Mouse (Mus musculus) layer of hippocampus, adult 9-11 months (tissue): ENCODE data around the gene Dlg1.

Source experiments
- DNase-seq: peaks from one replicate; pipeline ENCODE4 v3.0.0; 2022

The Dlg1 gene

GRCm38 (mm10) chr16:31865242-31865641 lies 202.0 kb downstream of the Dlg1 start:
- DNase-seq: no peak

GRCm38 (mm10) chr16:31866911-31867310 lies 203.7 kb downstream of the Dlg1 start:
- no peak for DNase-seq

GRCm38 (mm10) chr16:31867736-31868135 lies 204.5 kb downstream of the Dlg1 start:
- no peak for DNase-seq

GRCm38 (mm10) chr16:31873721-31874120 lies 210.5 kb downstream of the Dlg1 start:
- no peak for DNase-seq

- no peak for DNase-seq
Measured at GRCm38 (mm10) chr16:31875391-31875790, 212.1 kb downstream of the Dlg1 start.

- DNase-seq: peak; percentile 82
Measured at GRCm38 (mm10) chr16:31876386-31876785, 213.1 kb downstream of the Dlg1 start.

- DNase-seq: no peak
Measured at GRCm38 (mm10) chr16:31878052-31878451, 214.8 kb downstream of the Dlg1 start.

GRCm38 (mm10) chr16:31878573-31879257 lies 215.5 kb downstream of the Dlg1 start, which contains the start of gene Meltf:
Gene Meltf, plus strand, starts transcription at chr16:31878810.
- DNase-seq: no peak

GRCm38 (mm10) chr16:31880146-31880840 lies 217.1 kb downstream of the Dlg1 start:
- no peak for DNase-seq

GRCm38 (mm10) chr16:31882381-31882908 lies 219.2 kb downstream of the Dlg1 start:
- no peak for DNase-seq

- no peak for DNase-seq
Measured at GRCm38 (mm10) chr16:31883302-31883701, 220.1 kb downstream of the Dlg1 start.

GRCm38 (mm10) chr16:31883902-31884301 lies 220.7 kb downstream of the Dlg1 start:
- DNase-seq: no peak

- DNase-seq: no peak
Measured at GRCm38 (mm10) chr16:31890907-31891306, 227.7 kb downstream of the Dlg1 start.

GRCm38 (mm10) chr16:31893396-31894141 lies 230.3 kb downstream of the Dlg1 start:
- DNase-seq: no peak

- peak; percentile 74 for DNase-seq
Measured at GRCm38 (mm10) chr16:31896971-31897774, 233.9 kb downstream of the Dlg1 start.

- DNase-seq: peak; percentile 92
Measured at GRCm38 (mm10) chr16:31898546-31899326, 235.5 kb downstream of the Dlg1 start.

GRCm38 (mm10) chr16:31901886-31902285 lies 238.6 kb downstream of the Dlg1 start:
- DNase-seq: no peak

- DNase-seq: no peak
Measured at GRCm38 (mm10) chr16:31903239-31903638, 240.0 kb downstream of the Dlg1 start.

GRCm38 (mm10) chr16:31905331-31905730 lies 242.1 kb downstream of the Dlg1 start:
- DNase-seq: no peak

- no peak for DNase-seq
Measured at GRCm38 (mm10) chr16:31905891-31906825, 242.9 kb downstream of the Dlg1 start.

GRCm38 (mm10) chr16:31906896-31907295 lies 243.7 kb downstream of the Dlg1 start:
- no peak for DNase-seq
